Mouse (Mus musculus) splenic B cell, adult 2 months (primary cell): ENCODE measurements around the gene Nemf.

ENCODE experiments used
- DNase-seq: peaks from one replicate; pipeline ENCODE4 v3.0.0-alpha.2; 2011; ENCODE audit warnings: low read depth, low spot score
- H3K27me3 ChIP-seq: 2 replicates; pipeline ENCODE4 v1.6.1; 2012; ENCODE audit warnings: mild to moderate bottlenecking, low read length, moderate library complexity, mixed read lengths; ENCODE audit not compliant: control insufficient read depth, poor library complexity, insufficient read depth, severe bottlenecking
- H3K36me3 ChIP-seq: 2 replicates; pipeline ENCODE4 v1.6.1; 2012; ENCODE audit warnings: mild to moderate bottlenecking, low read length, moderate library complexity, mixed read lengths; ENCODE audit not compliant: control insufficient read depth, poor library complexity, insufficient read depth, severe bottlenecking

The Nemf gene

DNA sequence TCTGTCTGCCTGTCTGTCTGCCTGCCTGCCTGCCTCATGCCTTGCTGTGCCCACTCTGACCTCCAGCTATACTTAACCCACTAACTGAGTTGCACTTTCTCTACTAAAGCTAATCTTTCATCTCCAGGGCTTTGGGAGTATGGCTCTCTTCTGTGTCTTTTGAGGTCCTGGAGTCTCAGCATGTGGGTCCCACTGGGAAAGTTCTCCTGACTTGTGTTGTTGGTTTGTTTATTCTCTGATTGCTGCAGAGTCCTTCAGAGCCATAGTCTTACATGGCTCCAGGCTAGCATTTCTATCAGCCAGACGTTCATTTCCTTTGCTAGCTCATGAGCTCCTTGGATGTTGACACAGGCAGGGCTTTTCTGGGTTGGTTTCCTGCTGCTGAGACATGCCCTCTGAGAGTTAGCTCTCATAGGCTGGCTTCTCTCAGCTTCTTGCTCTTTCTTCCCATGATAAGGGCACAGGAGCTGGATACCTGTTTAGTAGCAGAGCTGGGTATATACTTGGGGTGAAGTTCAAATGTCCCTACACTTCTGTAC is 77.0 kb downstream of the Nemf start:
- no peaks in the 10 kb centered on the region for H3K36me3 ChIP-seq
- no peak for DNase-seq
- H3K27me3 ChIP-seq = no peaks in the 10 kb centered on the region

DNA sequence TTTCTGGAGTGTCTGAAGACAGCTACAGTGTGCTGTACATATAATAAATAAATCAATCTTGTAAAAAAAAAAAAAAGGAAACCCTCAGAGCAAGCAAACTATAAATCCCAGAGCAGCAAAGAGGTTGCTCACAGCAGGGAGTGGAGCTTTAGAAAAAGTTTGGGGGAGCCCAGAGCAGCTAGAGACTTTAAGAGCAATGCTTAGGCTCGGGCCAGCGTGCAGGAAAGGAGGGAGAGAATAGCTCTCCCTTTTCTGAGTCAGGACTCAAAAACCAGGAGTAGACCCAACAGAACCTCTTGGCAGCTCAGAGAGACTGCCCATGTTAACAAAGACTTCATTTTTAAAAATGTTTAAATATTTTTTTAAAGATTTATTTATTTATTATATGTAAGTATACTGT is 88.0 kb downstream of the Nemf start:
- DNase-seq = no peak
- Histone ChIP-seq H3K36me3 (no peaks in the 10 kb centered on the region), H3K27me3 (no peaks in the 10 kb centered on the region)

DNA sequence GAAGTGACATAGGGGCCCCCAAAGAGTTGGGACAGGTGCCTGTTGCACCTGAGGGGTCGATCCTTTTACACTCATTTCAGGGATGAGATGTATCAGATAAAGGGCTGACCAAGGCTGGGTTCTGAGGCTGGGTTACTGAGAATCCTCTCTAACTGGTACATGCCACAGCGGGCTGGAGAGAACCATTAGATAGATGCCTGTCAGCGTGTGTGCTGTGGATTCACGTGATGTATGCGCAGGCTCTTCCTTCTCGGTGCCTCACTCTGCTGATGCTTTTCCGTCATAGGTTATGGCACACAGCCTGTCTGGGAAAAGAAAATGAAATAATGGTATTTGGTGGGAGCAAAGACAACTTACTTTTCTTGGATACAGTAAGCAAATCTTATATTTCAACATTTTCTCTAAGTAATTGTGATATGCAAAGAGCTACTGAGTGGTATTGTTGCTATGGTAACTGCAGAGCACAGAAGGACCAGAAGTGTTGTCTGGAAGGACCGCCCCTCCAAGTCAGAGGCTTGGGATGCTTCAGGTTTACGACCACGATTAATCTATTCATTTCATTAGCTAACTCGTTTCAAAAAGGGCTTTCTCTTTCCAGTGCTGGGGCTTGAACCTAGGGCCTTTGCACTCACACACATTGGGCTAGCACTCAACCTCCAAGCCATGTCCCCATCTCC is 88.9 kb downstream of the Nemf start:
- Histone ChIP-seq H3K27me3 (no peaks in the 10 kb centered on the region), H3K36me3 (no peaks in the 10 kb centered on the region)
- DNase-seq = no peak

DNA sequence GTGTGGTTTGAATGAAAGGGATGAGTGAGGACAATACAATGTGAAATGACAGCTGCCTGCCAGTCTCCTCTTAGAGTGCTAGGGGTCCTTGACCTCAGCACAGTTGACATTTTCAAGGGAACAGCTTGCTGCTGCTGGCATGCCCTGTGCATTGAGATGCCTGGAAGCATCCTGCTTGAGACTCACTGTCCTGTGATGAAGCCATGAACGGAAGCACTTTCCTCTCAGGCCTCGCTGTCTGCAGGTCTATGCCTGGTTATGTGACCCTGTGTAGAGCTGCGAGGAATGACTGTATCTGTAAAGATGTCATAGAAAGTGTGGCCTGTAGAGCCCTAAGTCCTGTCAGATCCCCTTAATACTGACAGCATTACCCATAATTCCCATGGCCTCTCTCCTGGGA is 91.9 kb downstream of the Nemf start:
- Histone ChIP-seq H3K36me3 (no peaks in the 10 kb centered on the region), H3K27me3 (no peaks in the 10 kb centered on the region)
- no peak for DNase-seq

DNA sequence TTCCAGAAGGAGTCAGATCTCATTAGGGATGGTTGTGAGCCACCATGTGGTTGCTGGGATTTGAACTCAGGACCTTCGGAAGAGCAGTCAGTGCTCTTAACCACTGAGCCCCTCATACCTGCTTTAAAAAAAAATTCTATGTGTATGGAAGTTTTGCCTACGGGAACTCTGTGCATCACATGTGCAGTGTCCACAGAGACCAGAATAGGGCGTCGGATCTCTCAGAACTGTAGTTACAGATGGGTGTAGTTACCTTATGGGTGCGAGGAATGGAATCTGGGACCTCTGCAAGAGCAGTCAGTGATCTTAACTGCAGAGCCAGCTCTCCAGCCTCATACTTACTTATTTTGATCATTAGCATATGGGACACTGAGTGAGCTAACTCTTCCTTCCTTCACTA is 94.7 kb downstream of the Nemf start:
- DNase-seq = no peak
- Histone ChIP-seq H3K36me3 (no peaks in the 10 kb centered on the region), H3K27me3 (no peaks in the 10 kb centered on the region)
